Mouse (Mus musculus) midbrain, embryonic 13.5 days (tissue): ENCODE measurements at regions not wholly inside any gene's neighbourhood (a gene's known extent, or its start where the extent isn't known, plus 50 kb on each side); places are given as distances from the start of the nearest gene placed in this dataset.

Experiments used
- ATAC-seq: fragments of 200-750 bp; cut with Nextera tagmentation; 2 replicates; pipeline ENCODE4 v1.8.0; 2017; ENCODE audit warnings: mild to moderate bottlenecking, moderate TSS enrichment, moderate library complexity
- H3K27ac ChIP-seq: fragments of 300-500 bp; sonication (generic); 2 replicates; pipeline ENCODE4 v1.5.1; 2015; ENCODE audit warnings: inconsistent platforms, mild to moderate bottlenecking, moderate library complexity
- H3K27me3 ChIP-seq: fragments of 300-500 bp; sonication (generic); 2 replicates; pipeline ENCODE4 v1.6.1; 2015; ENCODE audit warnings: mild to moderate bottlenecking, inconsistent platforms
- H3K36me3 ChIP-seq: fragments of 300-500 bp; sonication (generic); 2 replicates; pipeline ENCODE4 v1.6.1; 2015; ENCODE audit warnings: mild to moderate bottlenecking, inconsistent platforms
- H3K4me1 ChIP-seq: fragments of 300-500 bp; sonication (generic); replicated peaks from 2 replicates; pipeline ENCODE4 v1.6.1; 2015; ENCODE audit warnings: inconsistent platforms
- H3K4me2 ChIP-seq: fragments of 300-500 bp; sonication (generic); replicated peaks from 2 replicates; pipeline ENCODE4 v1.6.1; 2015; ENCODE audit warnings: moderate library complexity, mild to moderate bottlenecking, inconsistent platforms
- H3K4me3 ChIP-seq: fragments of 300-500 bp; sonication (generic); replicated peaks from 2 replicates; pipeline ENCODE4 v1.5.1; 2015; ENCODE audit warnings: mild to moderate bottlenecking, inconsistent platforms
- H3K9ac ChIP-seq: fragments of 300-500 bp; sonication (generic); replicated peaks from 2 replicates; pipeline ENCODE4 v1.6.1; 2015; ENCODE audit warnings: mild to moderate bottlenecking, inconsistent platforms
- H3K9me3 ChIP-seq: fragments of 300-500 bp; sonication (generic); 2 replicates; pipeline ENCODE4 v1.6.1; 2016; ENCODE audit warnings: mild to moderate bottlenecking, inconsistent platforms
- WGBS: fragments of 180-500 bp; shearing (Covaris S2); methylation state at CpG from one replicate; pipeline ENCODE4 v1.1.7; 2015; 5-methylcytosine and 5-hydroxymethylcytosine counted together

GRCm38 (mm10) chr6:51265329-51265728 lies 167.1 kb upstream of the Nfe2l3 start:
- H3K4me1 ChIP-seq: peaks cover 9% of the 10 kb centered on the region
- no peaks in the 10 kb centered on the region for H3K36me3 ChIP-seq
- H3K27me3 ChIP-seq: peaks cover 19% of the 10 kb centered on the region
- H3K4me3 ChIP-seq: no peak overlapping the region
- WGBS: 86% methylated on average over 3 of the region's 3 CpGs
- no peaks in the 10 kb centered on the region for H3K9me3 ChIP-seq
- H3K9ac ChIP-seq: no peak overlapping the region
- H3K27ac ChIP-seq: no peak overlapping the region
- no peak for ATAC-seq
- H3K4me2 ChIP-seq: no peak overlapping the region

DNA sequence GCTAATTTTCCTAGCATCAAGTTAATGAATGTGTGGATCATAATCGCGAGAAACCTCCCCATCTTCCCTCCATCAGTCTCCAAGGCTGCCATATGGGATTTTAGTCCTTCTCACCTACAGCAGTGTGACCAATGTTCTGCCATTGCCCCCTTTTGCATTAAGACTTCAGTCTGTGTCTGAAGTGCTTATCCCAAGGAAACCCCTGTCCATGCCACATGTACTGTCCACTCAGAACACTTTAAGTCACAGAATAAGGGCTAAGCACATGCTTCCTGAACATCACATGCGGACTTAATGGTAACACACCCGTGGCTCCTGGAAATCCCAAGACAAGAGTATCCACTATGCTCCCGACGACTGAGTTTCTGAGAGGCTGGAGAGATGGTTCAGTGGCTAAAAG lies 165.7 kb upstream of the Nfe2l3 start:
- H3K4me3 ChIP-seq: no peak overlapping the region
- WGBS: 85% methylated on average over 6 of the region's 6 CpGs
- peaks cover 18% of the 10 kb centered on the region for H3K4me1 ChIP-seq
- H3K4me2 ChIP-seq: no peak overlapping the region
- no peak for ATAC-seq
- no peaks in the 10 kb centered on the region for H3K36me3 ChIP-seq
- H3K27ac ChIP-seq: no peak overlapping the region
- H3K9ac ChIP-seq: no peak overlapping the region
- peaks cover 23% of the 10 kb centered on the region for H3K27me3 ChIP-seq
- no peaks in the 10 kb centered on the region for H3K9me3 ChIP-seq

DNA sequence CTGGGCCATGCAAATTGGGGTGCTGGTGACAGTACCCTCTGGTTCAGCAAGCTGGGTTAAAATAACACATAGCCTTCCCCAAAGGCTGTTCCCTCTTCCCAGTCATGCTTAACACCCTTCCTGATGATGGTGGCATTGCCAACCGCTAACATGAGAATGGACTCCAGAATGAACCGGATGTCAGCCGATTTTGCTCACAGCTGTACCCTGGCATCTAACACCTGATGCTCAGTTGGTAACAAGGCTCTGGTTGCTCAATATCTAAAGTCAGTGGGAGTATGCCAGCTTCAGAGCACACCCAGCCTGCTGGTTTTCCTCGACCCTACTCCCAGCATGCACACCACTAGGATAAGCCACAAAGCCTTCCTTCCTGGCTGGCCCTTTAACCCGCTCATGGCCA lies 164.6 kb upstream of the Nfe2l3 start:
- H3K4me1 ChIP-seq: peaks cover 18% of the 10 kb centered on the region
- H3K36me3 ChIP-seq: no peaks in the 10 kb centered on the region
- H3K4me2 ChIP-seq: no peak overlapping the region
- H3K27ac ChIP-seq: no peak overlapping the region
- H3K9me3 ChIP-seq: no peaks in the 10 kb centered on the region
- 88% methylated on average over 5 of the region's 5 CpGs for WGBS
- no peak overlapping the region for H3K4me3 ChIP-seq
- H3K27me3 ChIP-seq: peaks cover 23% of the 10 kb centered on the region
- ATAC-seq: no peak
- no peak overlapping the region for H3K9ac ChIP-seq

GRCm38 (mm10) chr6:51268931-51269330 lies 163.5 kb upstream of the Nfe2l3 start:
- H3K4me3 ChIP-seq: no peak overlapping the region
- peaks cover 23% of the 10 kb centered on the region for H3K27me3 ChIP-seq
- no peak overlapping the region for H3K27ac ChIP-seq
- H3K4me2 ChIP-seq: no peak overlapping the region
- ATAC-seq: no peak
- H3K4me1 ChIP-seq: peaks cover 18% of the 10 kb centered on the region
- no peaks in the 10 kb centered on the region for H3K36me3 ChIP-seq
- no peaks in the 10 kb centered on the region for H3K9me3 ChIP-seq
- no peak overlapping the region for H3K9ac ChIP-seq
- WGBS: 81% methylated on average over 5 of the region's 5 CpGs

DNA sequence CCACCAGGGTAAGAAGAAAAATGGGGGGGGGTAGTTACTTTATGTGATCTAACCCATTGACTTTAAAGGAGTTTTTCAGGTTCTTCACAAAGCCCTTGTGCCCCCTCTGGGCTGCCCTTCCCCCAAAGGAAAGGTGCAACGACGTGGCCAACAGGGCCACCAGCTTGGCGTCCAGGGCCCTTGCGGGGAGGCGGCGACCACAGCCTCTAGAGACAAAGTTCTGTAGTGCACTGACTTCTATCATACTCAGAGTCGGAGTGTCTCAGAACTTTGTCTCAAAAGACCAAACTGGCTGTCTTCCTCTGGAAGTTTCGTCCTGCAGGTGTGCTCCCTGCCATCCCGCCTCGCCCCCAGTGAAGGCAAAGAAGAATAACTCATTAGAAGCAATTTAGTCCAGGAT lies 162.9 kb upstream of the Nfe2l3 start:
- Histone ChIP-seq H3K9me3 (no peaks in the 10 kb centered on the region), H3K4me1 (peaks cover 18% of the 10 kb centered on the region), H3K9ac (no peak overlapping the region), H3K27ac (no peak overlapping the region), H3K27me3 (peaks cover 23% of the 10 kb centered on the region), H3K4me3 (peak overlapping the region; percentile 64), H3K4me2 (peak overlapping the region; percentile 100), H3K36me3 (no peaks in the 10 kb centered on the region)
- no peak for ATAC-seq
- 28% methylated on average over 10 of the region's 10 CpGs for WGBS

GRCm38 (mm10) chr6:51270216-51271127 lies 162.0 kb upstream of the Nfe2l3 start:
- peak; percentile 89 for ATAC-seq

GRCm38 (mm10) chr6:51271128-51271480 lies 161.4 kb upstream of the Nfe2l3 start:
- Histone ChIP-seq H3K27me3 (peaks cover 23% of the 10 kb centered on the region), H3K9ac (peak overlapping the region; percentile 69), H3K9me3 (no peaks in the 10 kb centered on the region), H3K27ac (0 out of 2 replicates have a peak overlapping the region, but pooled peaks have one; percentile 9), H3K4me2 (peak overlapping the region; percentile 100), H3K4me1 (peaks cover 18% of the 10 kb centered on the region), H3K36me3 (no peaks in the 10 kb centered on the region), H3K4me3 (peak overlapping the region; percentile 64)
- ATAC-seq: peak; percentile 85
- WGBS: 3% methylated on average over 12 of the region's 17 CpGs

More at GRCm38 (mm10) chr6:51270216-51271127, 162.0 kb upstream of the Nfe2l3 start:
- H3K4me1 ChIP-seq: peaks cover 18% of the 10 kb centered on the region
- WGBS: under 1% methylated on average over 80 of the region's 80 CpGs
- no peaks in the 10 kb centered on the region for H3K9me3 ChIP-seq
- peak overlapping the region; percentile 100 for H3K4me2 ChIP-seq
- peak overlapping the region; percentile 69 for H3K9ac ChIP-seq
- H3K27ac ChIP-seq: no peak overlapping the region
- H3K27me3 ChIP-seq: peaks cover 23% of the 10 kb centered on the region
- no peaks in the 10 kb centered on the region for H3K36me3 ChIP-seq
- peak overlapping the region; percentile 64 for H3K4me3 ChIP-seq

- Histone ChIP-seq H3K4me2 (no peak overlapping the region), H3K9me3 (no peaks in the 10 kb centered on the region), H3K4me1 (peaks cover 18% of the 10 kb centered on the region), H3K36me3 (no peaks in the 10 kb centered on the region), H3K27ac (peak overlapping the region; percentile 63), H3K27me3 (peaks cover 23% of the 10 kb centered on the region), H3K4me3 (no peak overlapping the region), H3K9ac (no peak overlapping the region)
- ATAC-seq: peak; percentile 46
- 74% methylated on average over 19 of the region's 19 CpGs for WGBS
Measured at GRCm38 (mm10) chr6:51272136-51272736, 160.2 kb upstream of the Nfe2l3 start.

GRCm38 (mm10) chr6:51279491-51279890 lies 153.0 kb upstream of the Nfe2l3 start:
- H3K9me3 ChIP-seq: no peaks in the 10 kb centered on the region
- WGBS: 87% methylated on average over 10 of the region's 10 CpGs
- H3K9ac ChIP-seq: no peak overlapping the region
- no peak overlapping the region for H3K27ac ChIP-seq
- no peak overlapping the region for H3K4me2 ChIP-seq
- H3K36me3 ChIP-seq: no peaks in the 10 kb centered on the region
- H3K4me3 ChIP-seq: no peak overlapping the region
- no peaks in the 10 kb centered on the region for H3K27me3 ChIP-seq
- no peak for ATAC-seq
- no peaks in the 10 kb centered on the region for H3K4me1 ChIP-seq

- no peaks in the 10 kb centered on the region for H3K36me3 ChIP-seq
- no peak overlapping the region for H3K4me2 ChIP-seq
- no peaks in the 10 kb centered on the region for H3K4me1 ChIP-seq
- no peak overlapping the region for H3K27ac ChIP-seq
- H3K9me3 ChIP-seq: no peaks in the 10 kb centered on the region
- H3K27me3 ChIP-seq: no peaks in the 10 kb centered on the region
- H3K9ac ChIP-seq: no peak overlapping the region
- ATAC-seq: no peak
- 83% methylated on average over 7 of the region's 7 CpGs for WGBS
- no peak overlapping the region for H3K4me3 ChIP-seq
Measured at GRCm38 (mm10) chr6:51280231-51280630, 152.2 kb upstream of the Nfe2l3 start.

- Histone ChIP-seq H3K27ac (no peak overlapping the region), H3K4me3 (no peak overlapping the region), H3K9me3 (no peaks in the 10 kb centered on the region), H3K27me3 (no peaks in the 10 kb centered on the region), H3K36me3 (no peaks in the 10 kb centered on the region), H3K9ac (no peak overlapping the region), H3K4me1 (no peaks in the 10 kb centered on the region), H3K4me2 (no peak overlapping the region)
- ATAC-seq: no peak
- 89% methylated on average over 11 of the region's 11 CpGs for WGBS
Measured at GRCm38 (mm10) chr6:51283916-51284706, 148.4 kb upstream of the Nfe2l3 start.

DNA sequence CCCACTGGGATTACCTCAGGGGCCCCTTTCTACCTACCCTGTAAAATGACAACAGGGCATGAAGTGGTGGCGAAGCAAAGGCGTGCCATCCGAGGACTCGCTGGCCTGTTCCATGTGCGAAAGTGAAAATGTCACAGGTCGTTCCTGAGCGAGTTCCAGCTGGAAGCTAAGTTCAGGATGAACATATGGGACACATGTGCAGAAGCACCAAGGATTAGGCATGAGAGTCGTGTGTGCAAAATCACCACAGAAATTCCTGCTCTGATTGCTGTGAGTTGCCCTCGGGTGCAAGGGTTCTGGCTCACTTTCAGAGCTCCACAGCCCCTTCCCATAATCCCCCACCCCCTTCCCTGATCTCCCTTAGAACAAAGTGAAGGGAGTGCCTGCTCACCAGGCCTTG lies 147.6 kb upstream of the Nfe2l3 start:
- no peaks in the 10 kb centered on the region for H3K36me3 ChIP-seq
- no peaks in the 10 kb centered on the region for H3K27me3 ChIP-seq
- H3K4me1 ChIP-seq: no peaks in the 10 kb centered on the region
- 78% methylated on average over 9 of the region's 9 CpGs for WGBS
- ATAC-seq: no peak
- H3K9me3 ChIP-seq: no peaks in the 10 kb centered on the region
- H3K27ac ChIP-seq: no peak overlapping the region
- H3K9ac ChIP-seq: no peak overlapping the region
- no peak overlapping the region for H3K4me3 ChIP-seq
- no peak overlapping the region for H3K4me2 ChIP-seq
